Mouse (Mus musculus): ENCODE measurements around the gene Cd79a. TPM values are rescaled to one million over a fixed set of nuclear protein-coding genes. Genes with fewer than 3 reads are reported as not detected.
A peak's percentile ranks its signal among the peaks of the same experiment; 100 is the strongest.

Cd79a gene
- total and polyA plus RNA-seq, 3 experiments: 0.04 to 0.11 TPM; not detected in 1

- Histone ChIP-seq H3K27me3 (ENCODE audit: insufficient read depth, low read length) (peaks cover 23% of the 10 kb centered on the region), H3K36me3 (replicated peaks) (peaks cover 44% of the 10 kb centered on the region), H3K4me3 (ENCODE audit: low read depth, low read length) (peak within 1 kb of the TSS; percentile 97), H3K4me1 (ENCODE audit: insufficient read depth, low read depth, low read length) (peaks cover 41% of the 10 kb centered on the region), H3K9me3 (replicated peaks) (no peaks in the 10 kb centered on the region)
- peak; percentile 94 for DNase-seq (ENCODE audit: low spot score)
- TF ChIP-seq CTCF (IDR thresholded peaks at IDR 0.05; ENCODE audit: low read depth, low read length): no peak
- peak; percentile 91 for ATAC-seq (ENCODE audit: extremely low read depth, insufficient number of reproducible peaks, low FRiP score, poor library complexity, severe bottlenecking)
These were observed 13.1 kb upstream of the Cd79a start, which contains the start of gene Rps19 for GRCm38 (mm10) chr7:24883896-24884692. Gene Rps19 (plus strand): TSS chr7:24884371.

- Histone ChIP-seq H3K4me3 (ENCODE audit: low read depth, low read length) (peak overlapping the region; percentile 97), H3K27me3 (ENCODE audit: insufficient read depth, low read length) (peaks cover 16% of the 10 kb centered on the region), H3K4me1 (ENCODE audit: insufficient read depth, low read depth, low read length) (peaks cover 48% of the 10 kb centered on the region), H3K9me3 (replicated peaks) (no peaks in the 10 kb centered on the region), H3K36me3 (replicated peaks) (peaks cover 51% of the 10 kb centered on the region)
- no peak for ATAC-seq (ENCODE audit: extremely low read depth, insufficient number of reproducible peaks, low FRiP score, poor library complexity, severe bottlenecking)
- no peak for DNase-seq (ENCODE audit: low spot score)
- TF ChIP-seq GATA2 (IDR thresholded peaks at IDR 0.05; ENCODE audit: borderline replicate concordance, low read depth, low read length) (no peak), GATA1 (IDR thresholded peaks at IDR 0.05; ENCODE audit: borderline replicate concordance, low read length) (no peak), POLR2AphosphoS5 (IDR thresholded peaks at IDR 0.05; ENCODE audit: insufficient replicate concordance, low read depth, low read length) (peak; percentile 36; the same call in 1 of the 2 replicates), CTCF (IDR thresholded peaks at IDR 0.05; ENCODE audit: low read depth, low read length) (no peak)
These were observed 12.4 kb upstream of the Cd79a start for GRCm38 (mm10) chr7:24884693-24885291.

GRCm38 (mm10) chr7:24885468-24886307 is 11.5 kb upstream of the Cd79a start:
- no peak for DNase-seq (ENCODE audit: low spot score)
- Histone ChIP-seq H3K36me3 (replicated peaks) (peaks cover 60% of the 10 kb centered on the region), H3K9me3 (replicated peaks) (no peaks in the 10 kb centered on the region), H3K4me3 (ENCODE audit: low read depth, low read length) (peak overlapping the region; percentile 97), H3K27me3 (ENCODE audit: insufficient read depth, low read length) (peaks cover 10% of the 10 kb centered on the region), H3K4me1 (ENCODE audit: insufficient read depth, low read depth, low read length) (peaks cover 56% of the 10 kb centered on the region)
- no peak for ATAC-seq (ENCODE audit: extremely low read depth, insufficient number of reproducible peaks, low FRiP score, poor library complexity, severe bottlenecking)
- TF ChIP-seq POLR2AphosphoS5 (IDR thresholded peaks at IDR 0.05; ENCODE audit: insufficient replicate concordance, low read depth, low read length) (no peak; the same call in 1 of the 2 replicates), GATA2 (IDR thresholded peaks at IDR 0.05; ENCODE audit: borderline replicate concordance, low read depth, low read length) (no peak), TAL1 (conservative IDR thresholded peaks at IDR 0.05; ENCODE audit: low read depth, low read length) (no peak), GATA1 (IDR thresholded peaks at IDR 0.05; ENCODE audit: borderline replicate concordance, low read length) (no peak), CTCF (IDR thresholded peaks at IDR 0.05; ENCODE audit: low read depth, low read length) (no peak)

GRCm38 (mm10) chr7:24886308-24886633 is 10.9 kb upstream of the Cd79a start:
- H3K4me1 ChIP-seq (ENCODE audit: insufficient read depth, low read depth, low read length): peaks cover 58% of the 10 kb centered on the region
- H3K27me3 ChIP-seq (ENCODE audit: insufficient read depth, low read length): peaks cover 6% of the 10 kb centered on the region; the same call in 1 of the 2 replicates
- ATAC-seq (ENCODE audit: extremely low read depth, insufficient number of reproducible peaks, low FRiP score, poor library complexity, severe bottlenecking): no peak

GRCm38 (mm10) chr7:24887096-24887495 is 10.1 kb upstream of the Cd79a start:
- DNase-seq (ENCODE audit: low spot score): no peak
- peaks cover 69% of the 10 kb centered on the region for H3K36me3 ChIP-seq (replicated peaks)
- TF ChIP-seq TAL1 (conservative IDR thresholded peaks at IDR 0.05; ENCODE audit: low read depth, low read length): no peak
- TF ChIP-seq GATA2 (IDR thresholded peaks at IDR 0.05; ENCODE audit: borderline replicate concordance, low read depth, low read length): no peak
- TF ChIP-seq POLR2AphosphoS5 (IDR thresholded peaks at IDR 0.05; ENCODE audit: insufficient replicate concordance, low read depth, low read length): no peak
- TF ChIP-seq GATA1 (IDR thresholded peaks at IDR 0.05; ENCODE audit: borderline replicate concordance, low read length): no peak
- no peak for TF ChIP-seq CTCF (IDR thresholded peaks at IDR 0.05; ENCODE audit: low read depth, low read length)
- 0 out of 2 replicates have a peak, but pooled peaks cover 4% of the 10 kb centered on the region for H3K27me3 ChIP-seq (ENCODE audit: insufficient read depth, low read length)
- peak overlapping the region; percentile 97 for H3K4me3 ChIP-seq (ENCODE audit: low read depth, low read length)
- H3K9me3 ChIP-seq (replicated peaks): no peaks in the 10 kb centered on the region
- no peak for ATAC-seq (ENCODE audit: extremely low read depth, insufficient number of reproducible peaks, low FRiP score, poor library complexity, severe bottlenecking)
- H3K4me1 ChIP-seq (ENCODE audit: insufficient read depth, low read depth, low read length): peaks cover 62% of the 10 kb centered on the region

More at GRCm38 (mm10) chr7:24886308-24886633, 10.9 kb upstream of the Cd79a start:
- Histone ChIP-seq H3K36me3 (replicated peaks) (peaks cover 66% of the 10 kb centered on the region), H3K9me3 (replicated peaks) (no peaks in the 10 kb centered on the region), H3K4me3 (ENCODE audit: low read depth, low read length) (peak overlapping the region; percentile 97)
- TF ChIP-seq TAL1 (conservative IDR thresholded peaks at IDR 0.05; ENCODE audit: low read depth, low read length) (no peak), GATA1 (IDR thresholded peaks at IDR 0.05; ENCODE audit: borderline replicate concordance, low read length) (no peak), GATA2 (IDR thresholded peaks at IDR 0.05; ENCODE audit: borderline replicate concordance, low read depth, low read length) (no peak), POLR2AphosphoS5 (IDR thresholded peaks at IDR 0.05; ENCODE audit: insufficient replicate concordance, low read depth, low read length) (no peak), CTCF (IDR thresholded peaks at IDR 0.05; ENCODE audit: low read depth, low read length) (no peak)
- DNase-seq (ENCODE audit: low spot score): no peak
